Mouse (Mus musculus): ENCODE data around the gene Rnf150. TPM values are rescaled to one million over a fixed set of nuclear protein-coding genes. Genes with fewer than 3 reads are reported as not detected.

Rnf150 gene
- polyA plus RNA-seq (2012; rRNA removed) = 2.2 and 2.9 TPM in 2 replicates

GRCm38 (mm10) chr8:82863041-82863744 lies at the start of gene Rnf150:
Rnf150 (plus strand) TSS chr8:82863356.

Other genes with a start within 250 kb of the Rnf150 start
- gene Zfp330, start 89.2 kb upstream of the Rnf150 start, polyA plus RNA-seq (2012; rRNA removed) = 7.0 and 7.8 TPM in 2 replicates

Measured in ovary, adult 2 months (tissue).